Mouse (Mus musculus): Measurements from ENCODE around the gene Il27ra.

- TF ChIP-seq CTCF (IDR thresholded peaks at IDR 0.05; ENCODE audit: control insufficient read depth, insufficient read depth, low read length) (no peak), POLR2A (IDR thresholded peaks at IDR 0.05; ENCODE audit: borderline replicate concordance, control insufficient read depth, low read depth, low read length) (no peak)
Observed at GRCm38 (mm10) chr8:84038015-84038414, 4.4 kb downstream of the Il27ra start.

All from bone marrow, adult 2 months (tissue).